Mouse (Mus musculus): ENCODE data around the gene Tent4b. TPM values are rescaled to one million over a fixed set of nuclear protein-coding genes. Genes with fewer than 3 reads are reported as not detected.
"Not testable (repeated sequence)": the region's sequence is repeated elsewhere in the genome, so short reads cannot be mapped to it uniquely, and the experiment has no call there.

Gene Tent4b
- polyA plus RNA-seq, 1 experiment from 2014 or later, result 8.9 TPM

DNA sequence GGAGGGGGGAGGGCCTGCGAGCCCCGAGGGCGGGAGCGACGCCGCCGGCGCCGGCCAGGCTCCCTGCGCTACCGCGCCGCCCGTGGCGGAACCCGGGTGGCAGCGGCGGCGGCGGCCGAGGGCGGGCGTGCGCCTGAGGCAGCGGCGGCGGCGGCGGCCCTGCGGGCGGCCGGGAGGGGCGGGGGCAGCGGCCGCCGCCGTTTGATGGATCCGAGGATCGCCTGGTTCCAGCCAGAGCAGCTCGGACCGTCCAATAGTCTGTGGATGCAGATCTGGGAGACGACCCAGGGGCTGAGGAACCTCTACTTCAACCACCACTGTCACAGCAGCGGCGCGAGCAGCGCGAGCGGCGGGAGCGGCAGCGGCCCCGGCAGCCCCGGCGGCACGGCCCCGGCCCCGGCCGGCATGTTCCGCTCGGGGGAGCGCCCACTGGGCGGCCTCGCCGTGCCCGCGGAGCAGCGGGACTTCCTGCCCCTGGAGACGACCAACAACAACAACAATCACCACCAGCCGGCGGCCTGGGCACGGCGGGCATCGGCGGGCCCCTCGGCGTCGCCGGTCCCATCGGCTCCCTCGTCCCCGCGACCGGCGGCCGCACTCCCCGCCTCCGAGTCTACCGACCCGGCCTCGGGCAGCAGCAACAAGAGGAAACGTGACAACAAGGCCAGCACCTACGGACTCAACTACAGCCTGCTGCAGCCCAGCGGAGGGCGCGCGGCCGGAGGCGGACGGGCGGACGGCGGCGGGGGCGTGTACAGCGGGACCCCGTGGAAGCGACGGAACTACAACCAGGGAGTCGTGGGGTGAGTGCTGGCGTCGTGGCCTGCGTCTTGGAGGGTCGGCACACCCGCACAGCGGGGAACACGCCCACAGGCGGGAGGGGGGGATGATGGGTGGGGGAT, 938 bp downstream of the Tent4b start:
- Histone ChIP-seq H3K27me3 (no peaks in the 10 kb centered on the region), H3K4me3 (replicated peaks) (peak overlapping the region; percentile 93), H3K4me2 (peak overlapping the region; percentile 95), H3K9ac (peak overlapping the region; percentile 85), H3K4me1 (peaks cover 47% of the 10 kb centered on the region), H3K36me3 (0 out of 2 replicates have a peak, but pooled peaks cover 4% of the 10 kb centered on the region), H3K27ac (peak overlapping the region; percentile 99), H3K9me3 (replicated peaks) (no peaks in the 10 kb centered on the region)
- peak; percentile 69 for ATAC-seq (replicated peaks; ENCODE audit: low FRiP score)
- under 1% methylated on average over 96 of the region's 117 CpGs for WGBS

DNA sequence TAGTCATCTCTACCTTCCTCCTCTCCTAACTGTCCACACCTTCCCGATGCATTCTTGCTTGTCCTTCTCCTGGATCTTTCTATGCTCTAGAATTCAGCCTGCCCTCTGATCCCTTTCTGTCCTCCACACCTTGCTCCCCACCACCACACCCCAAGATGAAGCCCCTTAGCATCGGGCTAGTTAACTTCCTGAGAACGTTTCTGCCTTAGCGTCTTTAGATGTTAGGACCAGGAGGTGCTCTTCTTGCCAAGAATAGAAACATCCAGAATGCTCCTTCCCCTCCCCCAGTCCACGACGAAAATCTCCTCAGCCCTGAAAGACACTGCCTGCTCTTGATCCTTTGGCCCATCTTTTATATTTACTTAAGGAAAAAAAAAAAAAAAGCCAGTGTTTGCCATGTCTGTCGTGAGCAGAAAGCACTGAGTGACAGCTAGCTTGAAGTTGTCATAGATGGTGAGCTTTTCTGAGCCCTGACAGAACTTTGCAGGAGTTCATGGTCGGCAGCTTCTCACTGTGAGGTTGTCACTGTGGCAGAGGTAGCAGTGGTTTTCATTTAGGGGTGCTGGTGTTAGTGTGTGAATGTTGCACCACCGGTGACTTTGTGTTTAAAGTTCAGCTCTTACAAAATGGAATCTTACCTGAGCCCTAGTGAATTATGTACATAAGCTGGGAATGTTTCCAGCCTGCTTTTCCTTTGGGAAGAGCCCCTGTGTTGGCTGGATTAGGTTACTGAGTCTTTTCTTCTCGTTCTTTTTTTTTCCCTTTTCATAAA, 1.9 kb downstream of the Tent4b start:
- H3K27me3 ChIP-seq, result no peaks in the 10 kb centered on the region
- no peaks in the 10 kb centered on the region for H3K9me3 ChIP-seq (replicated peaks)
- peaks cover 47% of the 10 kb centered on the region for H3K4me1 ChIP-seq
- 11% methylated on average over 10 of the region's 10 CpGs for WGBS
- no peak for ATAC-seq (replicated peaks; ENCODE audit: low FRiP score)
- peaks cover 5% of the 10 kb centered on the region; the same call in 1 of the 2 replicates for H3K36me3 ChIP-seq
- H3K9ac ChIP-seq, result peak overlapping the region; percentile 85; the same call in 1 of the 2 replicates
- peak overlapping the region; percentile 95 for H3K4me2 ChIP-seq
- H3K27ac ChIP-seq, result 0 out of 2 replicates have a peak overlapping the region, but pooled peaks have one; percentile 3
- H3K4me3 ChIP-seq (replicated peaks), result peak overlapping the region; percentile 93

DNA sequence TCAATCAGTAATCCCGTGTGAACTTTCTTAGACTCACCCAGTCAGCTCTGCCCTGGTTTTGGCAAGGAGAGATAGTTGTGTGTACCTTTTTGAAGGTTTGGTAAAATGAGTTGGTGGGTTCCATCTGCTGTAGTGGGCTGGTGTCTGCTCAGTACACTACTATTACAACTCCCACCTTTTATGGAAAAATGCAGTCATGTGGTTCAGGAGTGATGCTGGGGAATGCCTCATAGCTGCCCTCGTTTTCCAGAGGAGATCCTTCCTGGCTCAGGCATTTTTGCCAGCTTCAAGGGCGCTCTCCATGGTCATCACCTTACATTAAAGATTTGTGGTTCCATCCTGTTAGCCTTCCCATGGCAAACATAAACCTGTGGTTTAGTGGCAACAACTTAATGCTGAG, 2.6 kb downstream of the Tent4b start:
- peak overlapping the region; percentile 95 for H3K4me2 ChIP-seq
- 39% methylated on average over 3 of the region's 3 CpGs for WGBS
- peak overlapping the region; percentile 93; the same call in 1 of the 2 replicates for H3K4me3 ChIP-seq (replicated peaks)
- H3K9me3 ChIP-seq (replicated peaks), result no peaks in the 10 kb centered on the region
- 0 out of 2 replicates have a peak overlapping the region, but pooled peaks have one; percentile 85 for H3K9ac ChIP-seq
- H3K4me1 ChIP-seq, result peaks cover 47% of the 10 kb centered on the region
- H3K27me3 ChIP-seq, result no peaks in the 10 kb centered on the region
- peaks cover 9% of the 10 kb centered on the region; the same call in 1 of the 2 replicates for H3K36me3 ChIP-seq
- ATAC-seq (replicated peaks; ENCODE audit: low FRiP score), result no peak
- no peak overlapping the region for H3K27ac ChIP-seq

- H3K4me2 ChIP-seq, result no peak overlapping the region
- no peak for ATAC-seq (replicated peaks; ENCODE audit: low FRiP score)
- H3K4me1 ChIP-seq, result peaks cover 37% of the 10 kb centered on the region
- no peak overlapping the region for H3K4me3 ChIP-seq (replicated peaks)
- no peak overlapping the region for H3K27ac ChIP-seq
- H3K9me3 ChIP-seq (replicated peaks), result no peaks in the 10 kb centered on the region
- H3K9ac ChIP-seq, result no peak overlapping the region
- 83% methylated on average over 9 of the region's 9 CpGs for WGBS
- no peaks in the 10 kb centered on the region for H3K27me3 ChIP-seq
- H3K36me3 ChIP-seq, result peaks cover 13% of the 10 kb centered on the region; the same call in 1 of the 2 replicates
These were observed 7.0 kb downstream of the Tent4b start for GRCm38 (mm10) chr8:88206016-88206415.

GRCm38 (mm10) chr8:88207121-88207821, 8.3 kb downstream of the Tent4b start:
- Histone ChIP-seq H3K4me2 (no peak overlapping the region), H3K27me3 (no peaks in the 10 kb centered on the region), H3K27ac (no peak overlapping the region), H3K9ac (no peak overlapping the region), H3K4me3 (replicated peaks) (no peak overlapping the region), H3K9me3 (replicated peaks) (no peaks in the 10 kb centered on the region), H3K4me1 (peaks cover 25% of the 10 kb centered on the region), H3K36me3 (peaks cover 12% of the 10 kb centered on the region; the same call in 1 of the 2 replicates)
- 86% methylated on average over 7 of the region's 7 CpGs for WGBS
- ATAC-seq (replicated peaks; ENCODE audit: low FRiP score), result no peak

DNA sequence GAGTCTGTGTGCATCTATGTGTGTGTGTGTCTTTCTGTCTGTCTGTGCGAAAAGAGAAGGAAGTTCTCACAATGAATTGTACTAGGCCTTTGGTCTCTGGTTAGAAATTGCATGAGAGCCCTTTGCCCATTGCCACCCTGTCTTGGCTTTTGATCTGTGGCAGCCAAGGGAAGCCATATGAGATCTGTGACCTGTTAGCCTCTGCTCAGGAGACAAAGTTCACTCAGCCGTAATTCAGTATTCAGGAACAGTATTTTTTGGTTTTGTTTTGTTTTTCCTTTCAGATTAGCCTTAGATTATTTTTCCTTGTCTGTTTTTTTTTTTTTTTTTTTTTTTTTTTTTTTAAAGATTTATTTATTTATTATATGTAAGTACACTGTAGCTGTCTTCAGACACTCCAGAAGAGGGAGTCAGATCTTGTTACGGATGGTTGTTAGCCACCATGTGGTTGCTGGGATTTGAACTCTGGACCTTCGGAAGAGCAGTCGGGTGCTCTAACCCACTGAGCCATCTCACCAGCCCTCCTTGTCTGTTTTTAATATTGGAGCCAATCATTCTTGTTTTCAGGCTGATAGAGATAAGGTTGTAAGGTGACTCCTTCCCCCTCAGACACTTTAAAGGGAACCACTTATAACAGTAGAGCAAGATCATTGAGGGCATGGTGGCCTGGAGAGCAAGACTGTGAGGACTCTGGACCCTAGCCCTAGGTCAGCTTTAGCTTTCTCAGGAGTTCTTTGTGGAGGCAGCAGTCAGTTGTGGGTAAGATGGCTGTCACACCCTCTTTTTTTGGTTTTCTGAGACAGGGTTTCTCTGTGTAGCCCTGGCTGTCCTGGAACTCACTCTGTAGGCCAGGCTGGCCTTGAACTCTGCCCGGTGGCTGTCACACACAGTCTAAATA, 11.2 kb downstream of the Tent4b start:
- not testable (repeated sequence) for H3K4me2 ChIP-seq; ATAC-seq (replicated peaks; ENCODE audit: low FRiP score); H3K36me3 ChIP-seq; H3K4me1 ChIP-seq; H3K27me3 ChIP-seq; H3K9ac ChIP-seq; H3K4me3 ChIP-seq (replicated peaks); H3K9me3 ChIP-seq (replicated peaks)
- 0 out of 2 replicates have a peak overlapping the region, but pooled peaks have one; percentile 54 for H3K27ac ChIP-seq
- 76% methylated on average over 5 of the region's 6 CpGs for WGBS

DNA sequence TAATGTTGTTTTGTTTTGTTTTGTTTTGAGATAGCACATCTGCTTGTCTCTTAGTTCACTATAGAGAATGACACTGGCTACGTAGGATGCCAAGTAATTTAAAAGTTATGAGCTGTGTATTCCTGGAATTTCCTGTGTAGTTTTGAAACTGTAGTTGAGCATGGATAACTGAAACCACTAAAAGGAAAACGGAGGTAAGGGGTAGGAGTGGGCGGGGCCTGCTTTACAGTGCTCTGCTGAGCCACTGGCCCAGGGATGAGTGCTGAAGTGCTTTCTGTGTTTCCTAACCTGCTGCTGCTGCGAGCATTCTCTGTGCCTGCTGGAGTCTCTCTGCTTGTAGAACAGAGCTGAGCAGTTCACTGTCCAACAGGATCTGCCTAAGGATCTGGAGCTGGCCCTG, 22.3 kb downstream of the Tent4b start:
- no peak overlapping the region for H3K4me2 ChIP-seq
- H3K4me3 ChIP-seq (replicated peaks), result no peak overlapping the region
- H3K27me3 ChIP-seq, result no peaks in the 10 kb centered on the region
- no peaks in the 10 kb centered on the region for H3K9me3 ChIP-seq (replicated peaks)
- ATAC-seq (replicated peaks; ENCODE audit: low FRiP score), result no peak
- no peak overlapping the region for H3K27ac ChIP-seq
- peaks cover 14% of the 10 kb centered on the region for H3K4me1 ChIP-seq
- 47% methylated on average over 4 of the region's 4 CpGs for WGBS
- no peak overlapping the region for H3K9ac ChIP-seq
- no peaks in the 10 kb centered on the region for H3K36me3 ChIP-seq

GRCm38 (mm10) chr8:88225358-88225757, 26.3 kb downstream of the Tent4b start:
- Histone ChIP-seq H3K4me3 (replicated peaks) (no peak overlapping the region), H3K9me3 (replicated peaks) (no peaks in the 10 kb centered on the region), H3K4me2 (no peak overlapping the region), H3K27me3 (no peaks in the 10 kb centered on the region), H3K27ac (no peak overlapping the region), H3K36me3 (no peaks in the 10 kb centered on the region), H3K4me1 (peaks cover 30% of the 10 kb centered on the region), H3K9ac (no peak overlapping the region)
- WGBS, result 49% methylated on average over 5 of the region's 5 CpGs
- ATAC-seq (replicated peaks; ENCODE audit: low FRiP score), result no peak

DNA sequence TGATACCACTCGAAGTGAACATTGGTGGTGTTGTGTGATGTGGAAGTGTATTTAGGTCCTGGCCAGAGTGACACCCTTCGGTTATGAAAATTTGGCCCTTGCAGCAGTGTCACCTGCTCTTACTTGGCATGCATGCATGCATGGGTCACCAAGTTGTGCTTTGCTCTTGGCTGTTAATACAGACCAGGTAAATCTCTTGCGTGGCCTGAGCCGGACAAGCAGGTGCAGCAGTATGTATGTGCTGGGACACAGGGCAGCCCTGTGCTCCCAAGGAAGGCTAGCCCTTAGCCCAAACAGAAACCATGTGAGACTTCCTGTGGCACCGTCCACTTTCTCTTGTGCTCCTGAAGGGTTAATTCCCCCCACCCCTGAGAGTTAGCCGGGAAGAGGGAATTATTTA, 28.8 kb downstream of the Tent4b start:
- no peak overlapping the region; the same call in 1 of the 2 replicates for H3K4me2 ChIP-seq
- H3K9me3 ChIP-seq (replicated peaks), result no peaks in the 10 kb centered on the region
- H3K27me3 ChIP-seq, result no peaks in the 10 kb centered on the region
- H3K36me3 ChIP-seq, result no peaks in the 10 kb centered on the region
- 58% methylated on average over 6 of the region's 6 CpGs for WGBS
- 0 out of 2 replicates have a peak overlapping the region, but pooled peaks have one; percentile 19 for H3K27ac ChIP-seq
- peaks cover 21% of the 10 kb centered on the region for H3K4me1 ChIP-seq
- H3K4me3 ChIP-seq (replicated peaks), result no peak overlapping the region
- no peak overlapping the region for H3K9ac ChIP-seq
- peak; percentile 40; the same call in 1 of the 2 replicates for ATAC-seq (replicated peaks; ENCODE audit: low FRiP score)

DNA sequence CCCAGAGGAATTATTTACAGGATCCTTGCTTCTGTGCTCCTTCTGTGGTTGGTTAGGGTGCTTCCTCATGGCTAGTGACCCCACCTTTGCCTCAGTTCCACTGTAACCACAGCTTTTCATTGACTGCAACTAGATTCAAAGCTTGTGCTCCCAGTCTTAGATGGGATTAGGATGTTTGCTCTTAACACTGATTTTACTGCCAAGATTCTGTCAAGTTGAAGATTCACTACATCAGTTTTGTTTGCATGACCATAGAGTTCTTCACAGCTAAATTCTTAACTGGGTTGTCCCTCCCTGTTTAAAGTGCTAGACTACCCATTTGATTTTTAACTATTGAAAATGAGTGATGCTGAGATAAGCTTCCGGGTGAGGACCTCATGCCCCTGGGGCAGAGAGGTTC, 29.3 kb downstream of the Tent4b start:
- WGBS, result 50% methylated on average over 1 of the region's 1 CpGs
- no peak overlapping the region for H3K4me3 ChIP-seq (replicated peaks)
- H3K27ac ChIP-seq, result peak overlapping the region; percentile 58
- H3K36me3 ChIP-seq, result no peaks in the 10 kb centered on the region
- no peaks in the 10 kb centered on the region for H3K27me3 ChIP-seq
- peaks cover 21% of the 10 kb centered on the region for H3K4me1 ChIP-seq
- H3K9me3 ChIP-seq (replicated peaks), result no peaks in the 10 kb centered on the region
- H3K4me2 ChIP-seq, result no peak overlapping the region; the same call in 1 of the 2 replicates
- ATAC-seq (replicated peaks; ENCODE audit: low FRiP score), result no peak
- no peak overlapping the region for H3K9ac ChIP-seq

GRCm38 (mm10) chr8:88228800-88229199, 29.8 kb downstream of the Tent4b start:
- H3K4me3 ChIP-seq (replicated peaks), result no peak overlapping the region
- peaks cover 21% of the 10 kb centered on the region for H3K4me1 ChIP-seq
- peak overlapping the region; percentile 58 for H3K27ac ChIP-seq
- H3K36me3 ChIP-seq, result no peaks in the 10 kb centered on the region
- no peaks in the 10 kb centered on the region for H3K27me3 ChIP-seq
- no peak overlapping the region for H3K4me2 ChIP-seq
- no peak for ATAC-seq (replicated peaks; ENCODE audit: low FRiP score)
- 40% methylated on average over 1 of the region's 1 CpGs for WGBS
- H3K9me3 ChIP-seq (replicated peaks), result no peaks in the 10 kb centered on the region
- no peak overlapping the region for H3K9ac ChIP-seq

Measured in kidney, embryonic 15.5 days (tissue).